Mouse (Mus musculus) hindbrain, postnatal 0 days (tissue): ENCODE data around the gene Nectin2. TPM values are rescaled to one million over a fixed set of nuclear protein-coding genes. Genes with fewer than 3 reads are reported as not detected.

Source experiments
- ATAC-seq: fragments of 200-750 bp; cut with Nextera tagmentation; 2 replicates; pipeline ENCODE4 v1.8.0; 2017; ENCODE audit warnings: mild to moderate bottlenecking, moderate TSS enrichment, moderate library complexity
- DNase-seq: peaks from one replicate; pipeline ENCODE4 v3.0.0-alpha.2; 2015; ENCODE audit warnings: low spot score
- H3K27ac ChIP-seq: fragments of 300-500 bp; sonication (generic); 2 replicates; pipeline ENCODE4 v1.5.1; 2014; ENCODE audit warnings: mild to moderate bottlenecking
- H3K27me3 ChIP-seq: fragments of 300-500 bp; sonication (generic); 2 replicates; pipeline ENCODE4 v1.6.1; 2014; ENCODE audit warnings: low read length, mixed read lengths; ENCODE audit not compliant: insufficient read depth
- H3K36me3 ChIP-seq: fragments of 300-500 bp; sonication (generic); 2 replicates; pipeline ENCODE4 v1.6.1; 2014; ENCODE audit warnings: low read length, mixed read lengths; ENCODE audit not compliant: insufficient read depth
- H3K4me1 ChIP-seq: fragments of 300-500 bp; sonication (generic); 2 replicates; pipeline ENCODE4 v1.6.1; 2014; ENCODE audit warnings: antibody characterized with exemption, low read length, mixed read lengths; ENCODE audit not compliant: insufficient read depth
- H3K4me2 ChIP-seq: fragments of 300-500 bp; sonication (generic); 2 replicates; pipeline ENCODE4 v1.6.1; 2014; ENCODE audit warnings: low read depth, mild to moderate bottlenecking, low read length, moderate library complexity, mixed read lengths
- H3K4me3 ChIP-seq: fragments of 300-500 bp; sonication (generic); 2 replicates; pipeline ENCODE4 v1.5.1; 2014; ENCODE audit warnings: low read length
- H3K9ac ChIP-seq: fragments of 300-500 bp; sonication (generic); replicated peaks from 2 replicates; pipeline ENCODE4 v1.6.1; 2014; ENCODE audit warnings: mild to moderate bottlenecking, low read length, moderate library complexity, mixed read lengths
- H3K9me3 ChIP-seq: fragments of 300-500 bp; sonication (generic); 2 replicates; pipeline ENCODE4 v1.6.1; 2016; ENCODE audit warnings: low read length, mixed read lengths
- CTCF ChIP-seq: IDR thresholded peaks from 2 replicates; pipeline ENCODE4 v1.5.1; 2016; ENCODE audit warnings: antibody characterized with exemption, control low read depth, low read depth
- WGBS: fragments of 180-500 bp; shearing (Covaris S2); extraction: QIAGEN DNeasy Blood & Tissue Kit; methylation state at CpG from one replicate; pipeline ENCODE4 v1.1.7; 2014; 5-methylcytosine and 5-hydroxymethylcytosine counted together
- polyA plus RNA-seq: library from polyadenylated mRNA; unstranded; fragments of >200 nt; fragmentation: Nextera tagmentation; extraction: Ambion mirVana; gene quantifications from 2 replicates; pipeline ENCODE4 v1.2.1, GENCODE M21; 2015
- total RNA-seq: library from RNA; depleted of rRNA; stranded (reverse); fragments of >200 nt; gene quantifications from 2 replicates; pipeline ENCODE4 v1.2.3, GENCODE M21; 2014

Nectin2 gene
- total and polyA plus RNA-seq, 2 experiments from 2014 or later = 57.5 to 76.5 TPM

GRCm38 (mm10) chr7:19683771-19684201 lies 66.5 kb downstream of the Nectin2 start:
- Histone ChIP-seq H3K9me3 (no peaks in the 10 kb centered on the region), H3K27me3 (no peaks in the 10 kb centered on the region), H3K27ac (no peak overlapping the region), H3K4me3 (no peak overlapping the region), H3K36me3 (no peaks in the 10 kb centered on the region), H3K9ac (no peak overlapping the region), H3K4me1 (no peaks in the 10 kb centered on the region), H3K4me2 (no peak overlapping the region)
- TF ChIP-seq CTCF = no peak
- 93% methylated on average over 6 of the region's 6 CpGs for WGBS
- ATAC-seq (no peak), DNase-seq (no peak)

- TF ChIP-seq CTCF = no peak
- Histone ChIP-seq H3K36me3 (no peaks in the 10 kb centered on the region), H3K4me1 (no peaks in the 10 kb centered on the region), H3K27me3 (no peaks in the 10 kb centered on the region), H3K9me3 (no peaks in the 10 kb centered on the region), H3K4me2 (no peak overlapping the region), H3K27ac (no peak overlapping the region), H3K9ac (no peak overlapping the region), H3K4me3 (no peak overlapping the region)
- DNase-seq = no peak
- 83% methylated on average over 3 of the region's 3 CpGs for WGBS
- ATAC-seq = no peak
Observed at GRCm38 (mm10) chr7:19682979-19683378, 67.3 kb downstream of the Nectin2 start.

GRCm38 (mm10) chr7:19681202-19681694 lies 69.0 kb downstream of the Nectin2 start, which contains the start of the genes Gm44805 and Apoc4:
TSS of gene Gm44805 (minus strand) at chr7:19681423.
TSS of gene Apoc4 (minus strand) at chr7:19681479.
- no peaks in the 10 kb centered on the region for H3K9me3 ChIP-seq
- H3K9ac ChIP-seq = no peak within 1 kb of the TSS
- no peak within 1 kb of the TSS for H3K4me2 ChIP-seq
- WGBS = 60% methylated on average over 8 of the region's 8 CpGs
- DNase-seq = no peak
- H3K27ac ChIP-seq = no peak within 1 kb of the TSS
- H3K4me1 ChIP-seq = no peaks in the 10 kb centered on the region
- no peak for TF ChIP-seq CTCF
- no peaks in the 10 kb centered on the region for H3K27me3 ChIP-seq
- ATAC-seq = no peak
- no peak within 1 kb of the TSS for H3K4me3 ChIP-seq
- no peaks in the 10 kb centered on the region for H3K36me3 ChIP-seq

GRCm38 (mm10) chr7:19680702-19681101 lies 69.6 kb downstream of the Nectin2 start:
- Histone ChIP-seq H3K4me2 (no peak overlapping the region), H3K36me3 (no peaks in the 10 kb centered on the region), H3K4me3 (no peak overlapping the region), H3K9ac (no peak overlapping the region), H3K4me1 (no peaks in the 10 kb centered on the region), H3K27ac (no peak overlapping the region), H3K27me3 (no peaks in the 10 kb centered on the region), H3K9me3 (no peaks in the 10 kb centered on the region)
- DNase-seq (no peak), ATAC-seq (no peak)
- no peak for TF ChIP-seq CTCF
- WGBS = 70% methylated on average over 2 of the region's 2 CpGs

GRCm38 (mm10) chr7:19678901-19679300 lies 71.4 kb downstream of the Nectin2 start:
- 92% methylated on average over 3 of the region's 3 CpGs for WGBS
- H3K36me3 ChIP-seq = no peaks in the 10 kb centered on the region
- DNase-seq (no peak), ATAC-seq (no peak)
- H3K27ac ChIP-seq = no peak overlapping the region
- TF ChIP-seq CTCF = no peak
- no peaks in the 10 kb centered on the region for H3K4me1 ChIP-seq
- no peak overlapping the region for H3K9ac ChIP-seq
- H3K27me3 ChIP-seq = no peaks in the 10 kb centered on the region
- H3K4me2 ChIP-seq = no peak overlapping the region
- H3K9me3 ChIP-seq = no peaks in the 10 kb centered on the region
- H3K4me3 ChIP-seq = no peak overlapping the region

GRCm38 (mm10) chr7:19677872-19678271 lies 72.4 kb downstream of the Nectin2 start, which contains the start of gene Apoc2:
TSS of gene Apoc2 (minus strand) at chr7:19677941.
- DNase-seq (no peak), ATAC-seq (no peak)
- no peaks in the 10 kb centered on the region for H3K4me1 ChIP-seq
- H3K9me3 ChIP-seq = no peaks in the 10 kb centered on the region
- no peaks in the 10 kb centered on the region for H3K36me3 ChIP-seq
- no peak for TF ChIP-seq CTCF
- WGBS = 85% methylated on average over 8 of the region's 8 CpGs
- H3K4me2 ChIP-seq = no peak within 1 kb of the TSS
- no peak within 1 kb of the TSS for H3K9ac ChIP-seq
- H3K4me3 ChIP-seq = no peak within 1 kb of the TSS
- H3K27ac ChIP-seq = no peak within 1 kb of the TSS
- no peaks in the 10 kb centered on the region for H3K27me3 ChIP-seq

- H3K27me3 ChIP-seq = no peaks in the 10 kb centered on the region
- ATAC-seq = no peak
- no peaks in the 10 kb centered on the region for H3K9me3 ChIP-seq
- H3K4me2 ChIP-seq = no peak overlapping the region
- H3K27ac ChIP-seq = no peak overlapping the region
- WGBS = 75% methylated on average over 1 of the region's 1 CpGs
- no peaks in the 10 kb centered on the region for H3K4me1 ChIP-seq
- no peaks in the 10 kb centered on the region for H3K36me3 ChIP-seq
- no peak overlapping the region for H3K4me3 ChIP-seq
- TF ChIP-seq CTCF = no peak
- DNase-seq = no peak
- no peak overlapping the region for H3K9ac ChIP-seq
Observed at GRCm38 (mm10) chr7:19676662-19677061, 73.6 kb downstream of the Nectin2 start.
